Mouse (Mus musculus) lung, postnatal 0 days (tissue): Measurements from ENCODE around the gene AW549877.

Source experiments
- CTCF ChIP-seq: IDR thresholded peaks from 2 replicates; pipeline ENCODE4 v1.5.1; 2016; ENCODE audit warnings: antibody characterized with exemption, mild to moderate bottlenecking
- EP300 ChIP-seq: IDR thresholded peaks from 2 replicates; pipeline ENCODE4 v1.6.1; 2016; ENCODE audit warnings: antibody characterized with exemption, mild to moderate bottlenecking, control low read depth

- TF ChIP-seq EP300 (no peak), CTCF (no peak)
Measured at GRCm38 (mm10) chr15:4020711-4021110, 25.2 kb upstream of the AW549877 start.
